Mouse (Mus musculus): ENCODE data around the gene Stk26. TPM values are rescaled to one million over a fixed set of nuclear protein-coding genes. Genes with fewer than 3 reads are reported as not detected.

The Stk26 gene
- total RNA-seq (2021), result 1 to 10 TPM; 7.3 to 8.2 TPM
- long read RNA-seq, experiment 1, partial matches to known transcripts, result 0 of 4 reads
- long read RNA-seq, experiment 1, other reads (novel, unspliced or antisense), result 3 of 4 reads
- long read RNA-seq, experiment 2, partial matches to known transcripts, result 0 of 3 reads
- long read RNA-seq, experiment 2, other reads (novel, unspliced or antisense), result 2 of 3 reads

GRCm38 (mm10) chrX:50840847-50841560 is at the start of gene Stk26:
Gene Stk26, plus strand, starts transcription at chrX:50841047.
- TF ChIP-seq CTCF (conservative IDR thresholded peaks at IDR 0.05), result no peak
- Histone ChIP-seq H3K27ac (peak within 1 kb of the TSS; percentile 59; the same call in 1 of the 2 replicates), H3K4me3 (peak within 1 kb of the TSS; percentile 63)
- peak; percentile 34 to 42 for DNase-seq (ENCODE audit: low spot score in 2 of 2)

DNA sequence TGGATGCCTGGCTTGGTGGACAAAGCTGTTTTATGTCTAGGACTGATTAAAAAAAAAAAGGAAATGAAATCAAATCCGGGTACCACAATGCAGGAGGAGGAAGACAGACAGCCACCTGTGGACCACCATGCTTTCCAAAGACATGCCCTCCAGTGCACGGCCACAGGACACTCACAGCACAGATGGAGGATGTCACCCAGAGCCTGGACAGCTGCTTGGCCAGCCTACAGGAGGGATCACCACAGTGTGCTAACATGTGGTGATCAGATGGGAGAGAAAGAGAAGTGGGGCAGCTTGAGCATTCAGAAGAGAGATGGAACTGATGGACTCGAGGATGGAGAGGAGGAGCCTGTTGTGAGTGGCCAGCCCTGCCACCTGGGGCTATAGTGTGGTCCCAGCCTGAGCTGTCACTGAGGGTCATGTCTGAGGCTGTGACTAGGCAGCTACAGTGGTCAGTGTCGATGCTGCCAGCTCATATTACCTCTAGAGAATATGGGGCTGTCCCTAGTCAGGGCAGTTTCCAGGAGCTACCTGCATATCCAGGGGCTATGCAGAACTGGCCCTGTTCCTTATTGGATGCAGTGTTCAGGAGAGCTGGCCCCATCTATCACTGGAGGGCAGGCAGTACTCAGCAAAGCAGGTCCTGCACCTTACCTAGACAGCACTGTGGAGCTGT is 47.7 kb upstream of the Stk26 start:
- Histone ChIP-seq H3K4me3 (no peak overlapping the region), H3K27ac (no peak overlapping the region)
- no peak for TF ChIP-seq CTCF (conservative IDR thresholded peaks at IDR 0.05)
- DNase-seq (ENCODE audit: low spot score in 2 of 2), result no peak

DNA sequence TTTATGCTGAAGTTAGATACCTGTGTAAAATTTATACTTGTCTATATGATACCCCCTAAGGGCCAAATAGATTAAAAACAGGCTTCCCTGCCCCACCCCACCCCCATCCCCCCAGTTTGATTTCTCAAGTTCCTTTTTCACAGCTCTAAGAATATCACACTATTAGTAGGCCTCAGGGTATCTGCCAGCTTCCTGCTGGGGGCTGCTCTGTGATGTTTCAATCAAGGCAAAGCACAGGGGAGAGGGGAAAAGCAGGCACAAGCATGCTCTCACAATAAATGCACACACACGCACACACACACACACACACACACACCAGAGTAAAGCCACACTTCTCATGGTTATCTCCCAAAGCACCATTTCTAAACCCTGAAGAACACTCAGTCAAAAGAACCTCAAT is 43.0 kb upstream of the Stk26 start:
- TF ChIP-seq CTCF (conservative IDR thresholded peaks at IDR 0.05), result no peak
- no peak overlapping the region for H3K27ac ChIP-seq
- no peak overlapping the region for H3K4me3 ChIP-seq
- no peak for DNase-seq (ENCODE audit: low spot score in 2 of 2)

- no peak for TF ChIP-seq CTCF (conservative IDR thresholded peaks at IDR 0.05)
- Histone ChIP-seq H3K27ac (no peak overlapping the region), H3K4me3 (no peak overlapping the region)
- no peak for DNase-seq (ENCODE audit: low spot score in 2 of 2)
Observed at GRCm38 (mm10) chrX:50798571-50798970, 42.3 kb upstream of the Stk26 start.

- Histone ChIP-seq H3K4me3 (no peak overlapping the region), H3K27ac (no peak overlapping the region)
- no peak for TF ChIP-seq CTCF (conservative IDR thresholded peaks at IDR 0.05)
- no peak for DNase-seq (ENCODE audit: low spot score in 2 of 2)
Observed at GRCm38 (mm10) chrX:50799656-50800188, 41.1 kb upstream of the Stk26 start.

- no peak overlapping the region for H3K4me3 ChIP-seq
- H3K27ac ChIP-seq, result no peak overlapping the region
- DNase-seq (ENCODE audit: low spot score in 2 of 2), result no peak
- TF ChIP-seq CTCF (conservative IDR thresholded peaks at IDR 0.05), result no peak
Observed at GRCm38 (mm10) chrX:50805654-50806053, 35.2 kb upstream of the Stk26 start.

GRCm38 (mm10) chrX:50823856-50824255 is 17.0 kb upstream of the Stk26 start:
- no peak for DNase-seq (ENCODE audit: low spot score in 2 of 2)
- Histone ChIP-seq H3K4me3 (no peak overlapping the region), H3K27ac (no peak overlapping the region)
- TF ChIP-seq CTCF (conservative IDR thresholded peaks at IDR 0.05), result no peak

DNA sequence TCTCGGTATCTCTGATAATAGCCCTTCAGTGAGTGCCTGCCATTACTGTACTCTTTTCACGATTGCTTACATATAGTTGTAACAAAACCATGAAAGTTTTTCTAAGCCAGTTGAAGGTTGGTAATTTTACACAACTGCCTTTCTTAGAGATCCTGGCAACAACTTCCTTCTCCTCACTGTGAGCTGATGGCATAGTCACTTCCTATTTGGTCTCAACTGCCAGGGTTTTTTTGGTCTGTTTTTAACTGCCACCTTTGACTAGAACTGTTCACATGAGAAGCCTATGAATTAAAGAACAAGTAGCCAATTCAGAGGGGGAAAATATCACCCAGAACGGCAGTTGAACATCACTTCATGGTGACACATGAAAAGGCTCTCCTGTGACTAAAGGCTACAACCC is 5.3 kb upstream of the Stk26 start:
- DNase-seq (ENCODE audit: low spot score in 2 of 2), result no peak
- Histone ChIP-seq H3K27ac (no peak overlapping the region), H3K4me3 (no peak overlapping the region)
- no peak for TF ChIP-seq CTCF (conservative IDR thresholded peaks at IDR 0.05)

GRCm38 (mm10) chrX:50836029-50836691 is 4.7 kb upstream of the Stk26 start:
- H3K27ac ChIP-seq, result no peak overlapping the region
- DNase-seq (ENCODE audit: low spot score in 2 of 2), result no peak
- no peak overlapping the region for H3K4me3 ChIP-seq
- no peak for TF ChIP-seq CTCF (conservative IDR thresholded peaks at IDR 0.05)

DNA sequence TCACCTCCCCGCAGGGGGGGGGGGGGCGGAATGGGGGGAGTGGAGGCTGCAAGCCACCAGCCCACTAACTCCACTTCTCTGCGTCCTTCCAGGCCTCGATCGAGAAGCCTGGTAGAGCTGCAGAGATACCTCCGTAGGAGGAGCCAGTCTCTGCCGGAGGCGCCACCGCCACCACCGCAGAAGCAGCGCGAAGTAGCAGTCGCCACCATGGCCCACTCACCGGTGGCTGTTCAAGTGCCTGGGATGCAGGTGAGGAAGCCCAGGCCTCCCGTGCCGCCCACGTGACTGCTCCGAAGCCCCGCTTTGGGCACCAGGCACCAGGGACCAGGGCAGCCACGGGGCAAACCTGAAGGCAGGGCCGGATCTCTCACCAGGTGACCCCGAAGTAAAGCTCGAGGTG is 740 bp downstream of the Stk26 start:
- H3K4me3 ChIP-seq, result peak overlapping the region; percentile 63
- DNase-seq (ENCODE audit: low spot score in 2 of 2), result no peak
- no peak for TF ChIP-seq CTCF (conservative IDR thresholded peaks at IDR 0.05)
- peak overlapping the region; percentile 59; the same call in 1 of the 2 replicates for H3K27ac ChIP-seq

DNA sequence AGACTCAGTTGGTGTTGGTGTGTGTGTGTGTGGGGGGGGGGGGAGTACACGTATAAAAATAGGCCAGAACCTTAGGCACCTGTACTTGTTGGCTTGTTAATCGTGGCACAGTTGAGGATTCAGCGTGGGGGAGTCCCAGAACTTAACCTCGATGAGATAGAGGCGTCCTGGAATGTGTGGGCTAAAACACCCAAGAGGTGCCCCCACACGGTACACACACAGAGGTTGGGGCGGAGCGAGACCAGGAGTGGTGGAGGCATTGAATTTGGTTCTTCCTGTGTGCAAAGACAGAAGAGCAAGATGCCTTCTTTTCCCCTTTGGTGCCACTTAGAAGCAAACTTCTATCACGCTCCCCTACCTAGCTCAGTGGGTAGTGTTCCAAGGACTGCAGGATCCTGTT is 1.2 kb downstream of the Stk26 start:
- peak overlapping the region; percentile 63; the same call in 1 of the 2 replicates for H3K4me3 ChIP-seq
- DNase-seq (ENCODE audit: low spot score in 2 of 2), result no peak
- H3K27ac ChIP-seq, result no peak overlapping the region
- TF ChIP-seq CTCF (conservative IDR thresholded peaks at IDR 0.05), result no peak

DNA sequence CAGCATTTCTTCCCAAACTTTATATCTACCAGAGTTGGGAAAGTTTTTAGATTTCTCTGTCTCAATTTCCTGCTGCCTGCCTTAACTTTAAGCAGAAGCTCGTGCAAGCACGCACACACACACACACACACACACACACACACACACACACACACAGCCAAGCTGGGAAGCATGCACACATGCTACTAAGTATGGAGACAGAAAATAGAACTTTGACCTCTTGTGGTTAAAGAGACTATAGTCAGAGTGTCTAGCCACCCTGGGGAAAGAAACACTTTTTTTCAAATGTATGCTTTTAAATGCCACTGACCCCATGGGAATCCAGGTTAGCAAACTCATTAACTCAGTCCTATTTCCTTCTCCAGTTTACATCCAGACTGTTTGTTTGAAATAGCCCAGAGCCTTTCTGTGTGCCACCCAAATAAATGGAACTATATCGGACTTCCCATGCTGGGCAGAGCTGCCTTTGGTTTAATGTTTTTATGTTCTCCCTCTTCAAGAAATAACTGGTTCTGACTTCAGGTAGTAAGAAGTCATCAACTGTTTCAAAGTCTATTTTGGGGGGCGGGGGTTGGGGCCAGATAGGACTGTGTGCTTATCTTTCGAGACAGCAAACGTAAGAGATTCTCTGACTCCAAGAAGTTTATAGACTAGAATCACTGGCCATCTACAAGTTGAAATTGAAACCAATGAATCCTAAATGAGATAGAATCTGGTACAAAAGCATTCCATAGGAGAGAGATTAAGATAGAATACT is 9.8 kb downstream of the Stk26 start:
- DNase-seq (ENCODE audit: low spot score in 2 of 2), result no peak
- no peak for TF ChIP-seq CTCF (conservative IDR thresholded peaks at IDR 0.05)
- Histone ChIP-seq H3K4me3 (no peak overlapping the region), H3K27ac (no peak overlapping the region)

Data from layer of hippocampus, adult 2 months (tissue).